Mouse (Mus musculus): ENCODE data around the gene Gimap3. TPM values are rescaled to one million over a fixed set of nuclear protein-coding genes. Genes with fewer than 3 reads are reported as not detected.

Gene Gimap3
- total RNA-seq, 2 experiments from 2014 or later: 2.9 to 8.5 TPM

DNA sequence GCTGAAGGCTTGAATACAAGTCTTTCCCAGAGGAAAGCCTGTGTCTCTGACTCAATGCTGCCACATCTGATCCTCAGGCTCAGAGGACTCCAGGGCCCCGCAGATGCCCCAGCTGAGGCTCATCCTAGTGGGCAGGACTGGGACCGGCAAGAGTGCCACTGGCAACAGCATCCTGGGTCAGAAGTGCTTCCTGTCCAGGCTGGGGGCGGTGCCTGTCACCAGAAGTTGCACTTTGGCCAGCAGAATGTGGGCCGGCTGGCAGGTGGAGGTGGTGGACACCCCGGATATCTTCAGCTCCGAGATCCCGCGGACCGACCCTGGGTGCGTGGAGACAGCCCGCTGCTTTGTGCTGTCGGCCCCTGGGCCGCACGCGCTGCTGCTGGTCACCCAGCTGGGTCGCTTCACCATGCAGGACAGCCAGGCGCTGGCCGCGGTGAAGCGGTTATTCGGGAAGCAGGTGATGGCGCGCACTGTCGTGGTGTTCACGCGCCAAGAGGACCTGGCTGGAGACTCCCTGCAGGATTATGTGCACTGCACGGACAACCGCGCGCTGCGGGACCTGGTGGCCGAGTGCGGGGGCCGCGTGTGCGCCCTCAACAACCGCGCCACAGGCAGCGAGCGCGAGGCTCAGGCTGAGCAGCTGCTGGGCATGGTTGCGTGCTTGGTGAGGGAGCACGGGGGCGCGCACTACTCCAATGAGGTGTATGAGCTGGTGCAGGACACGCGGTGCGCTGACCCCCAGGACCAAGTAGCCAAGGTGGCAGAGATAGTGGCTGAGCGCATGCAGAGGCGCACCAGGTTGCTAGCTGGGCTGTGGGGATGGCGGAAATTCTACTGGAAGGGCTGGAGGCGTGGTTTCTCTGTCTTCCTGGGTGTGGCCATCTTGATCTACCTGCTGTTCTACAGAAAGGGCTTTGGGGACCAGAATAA is 28.0 kb downstream of the Gimap3 start:
- peak; percentile 39 to 65 for DNase-seq

DNA sequence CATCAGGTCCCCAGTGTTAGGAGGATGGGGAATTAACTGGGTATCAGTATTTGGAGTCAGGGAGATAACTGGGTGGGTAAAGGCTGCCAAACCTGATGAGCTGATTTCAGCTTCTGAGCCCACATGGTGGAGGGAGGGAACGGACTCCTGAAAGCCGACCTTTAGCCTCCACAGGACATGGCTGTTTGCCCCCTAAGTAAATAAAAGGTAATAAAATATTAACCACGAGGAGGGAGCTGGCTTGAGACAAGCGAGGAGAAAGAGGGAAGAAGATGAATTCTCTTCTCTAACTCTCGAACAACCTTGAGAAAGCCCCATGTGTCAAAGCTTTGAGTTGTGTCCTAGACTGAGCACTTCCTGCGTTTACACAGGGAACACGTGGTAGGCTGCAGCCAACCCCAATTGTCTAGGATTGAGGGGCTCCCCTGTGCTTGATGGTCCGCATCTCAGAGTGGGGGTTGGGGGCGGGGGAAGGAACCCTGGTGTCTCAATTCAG is 28.9 kb downstream of the Gimap3 start:
- no peak for DNase-seq

DNA sequence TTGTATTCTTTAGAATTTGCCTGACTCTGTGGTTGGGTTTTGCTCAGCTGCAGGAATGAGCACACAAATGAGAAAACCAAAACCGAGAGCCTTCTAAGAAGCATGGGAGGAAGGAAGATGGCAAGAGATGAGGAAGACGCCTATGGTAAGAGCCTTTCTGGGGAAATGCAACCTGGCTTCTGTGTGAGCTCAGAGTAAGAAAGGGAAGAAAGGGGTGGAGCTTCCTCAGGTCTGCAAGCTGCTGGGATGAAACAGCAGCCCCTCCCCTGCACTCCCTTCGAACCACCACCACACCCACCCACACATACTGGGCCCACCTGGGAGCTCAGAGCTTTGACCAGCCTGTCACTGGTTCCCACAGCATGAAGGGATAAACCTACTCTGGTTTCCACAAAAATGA is 29.4 kb downstream of the Gimap3 start:
- DNase-seq: no peak

DNA sequence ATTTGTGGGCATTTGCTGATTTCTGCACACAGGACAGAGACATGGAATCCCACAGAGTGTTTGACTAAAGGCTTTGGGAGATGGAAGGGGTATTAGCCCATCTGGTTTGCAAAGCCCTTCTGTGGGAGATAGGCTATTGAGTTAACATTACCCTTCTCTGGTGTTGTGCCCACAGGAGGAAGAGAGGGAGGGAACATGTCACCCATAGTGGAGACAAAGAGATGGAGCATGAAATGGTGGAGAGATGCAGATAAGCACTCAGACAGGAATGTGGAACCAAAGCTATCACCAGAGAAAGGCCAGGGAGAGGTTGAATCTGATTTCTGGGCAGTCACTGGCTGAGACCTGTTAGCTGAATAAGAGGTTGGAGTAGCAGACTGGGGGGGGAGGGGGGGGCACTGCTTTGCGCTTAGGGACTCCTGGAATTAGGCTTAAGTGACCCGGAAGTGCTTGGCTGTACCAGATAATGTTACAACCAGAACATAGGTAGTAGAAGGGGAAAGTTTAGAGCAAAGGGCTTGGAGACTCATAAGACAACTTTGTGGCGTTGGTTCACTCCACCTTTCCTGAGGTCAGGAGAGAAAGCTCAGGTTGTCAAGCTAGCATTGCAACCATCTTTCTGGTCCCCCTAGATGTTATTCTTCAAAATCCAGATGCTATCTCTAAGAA is 30.0 kb downstream of the Gimap3 start:
- no peak for DNase-seq

DNA sequence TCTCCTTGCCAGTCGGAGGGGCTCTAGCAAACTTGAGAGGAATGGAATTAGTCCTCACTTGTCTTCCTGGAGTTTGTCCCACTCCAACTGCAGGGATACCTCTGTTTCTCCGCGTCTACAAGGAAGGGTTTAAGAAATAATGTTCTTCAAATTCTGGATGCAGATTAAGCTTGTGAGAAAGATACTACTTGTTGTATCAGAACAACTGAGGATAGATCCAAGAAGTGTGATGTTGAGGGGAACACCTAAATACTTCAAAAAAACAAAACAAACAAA is 30.9 kb downstream of the Gimap3 start:
- DNase-seq: no peak

DNA sequence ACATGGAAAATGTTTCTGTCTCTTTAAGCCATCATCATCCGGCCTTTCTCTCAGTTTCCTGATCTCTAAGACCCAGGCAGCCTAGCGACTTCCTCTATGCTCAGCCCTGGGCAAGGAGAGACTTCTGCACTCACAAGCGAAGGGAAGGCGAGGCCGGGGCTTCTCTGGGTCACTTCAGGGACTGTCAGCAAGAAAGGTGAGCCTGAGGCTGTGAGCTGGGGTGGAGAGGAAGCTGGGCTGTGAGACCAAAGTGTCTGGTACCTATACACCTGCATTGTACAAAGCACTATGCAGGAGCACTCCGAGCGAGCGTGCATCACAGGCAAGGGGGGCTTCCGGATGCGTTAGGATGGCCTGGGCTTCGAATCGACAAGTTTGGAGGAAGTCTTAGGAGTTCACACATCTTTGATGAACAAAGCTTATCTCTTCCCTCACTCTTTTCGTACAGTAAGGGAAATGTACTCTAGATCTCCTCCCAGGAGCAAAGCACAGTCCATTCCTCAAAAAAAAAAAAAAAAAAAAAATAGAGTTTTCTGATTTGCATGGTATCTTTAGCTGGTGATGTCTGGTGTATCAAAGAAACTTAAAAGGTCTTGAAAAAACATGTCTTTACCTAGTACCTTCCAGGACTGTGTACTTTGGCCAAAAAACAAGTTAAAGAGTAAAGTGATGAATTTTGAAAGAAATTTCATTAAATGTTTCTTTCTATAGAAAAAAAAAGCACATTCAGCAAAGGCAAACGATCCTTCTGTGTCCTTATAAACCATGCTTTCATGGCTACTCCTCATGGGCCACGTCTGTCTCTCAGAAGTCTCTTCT is 31.5 kb downstream of the Gimap3 start, which contains the start of gene Gimap1:
Gene Gimap1 (plus strand): TSS at position 94 of the 819 bp plus-strand sequence.
- peak; percentile 15 to 48 for DNase-seq

DNA sequence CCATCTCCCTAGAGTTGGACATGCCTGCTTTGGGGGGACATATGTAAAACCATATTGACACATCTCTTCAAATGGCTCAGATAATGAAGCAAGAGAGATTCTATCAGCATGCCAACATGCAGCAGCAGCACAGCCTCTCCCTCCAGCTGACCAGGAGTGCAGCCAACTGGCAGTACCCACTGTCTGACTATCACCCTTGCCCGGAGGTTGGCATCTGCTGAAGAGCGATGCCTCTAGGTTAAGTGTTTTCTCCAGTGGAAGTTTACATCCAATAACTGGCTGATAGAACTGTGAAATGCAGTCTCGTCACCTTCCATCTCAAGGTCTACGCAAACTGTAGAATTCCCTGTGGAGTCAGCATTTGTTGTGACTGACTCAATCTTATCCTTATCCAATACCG is 33.0 kb downstream of the Gimap3 start:
- DNase-seq: no peak

DNA sequence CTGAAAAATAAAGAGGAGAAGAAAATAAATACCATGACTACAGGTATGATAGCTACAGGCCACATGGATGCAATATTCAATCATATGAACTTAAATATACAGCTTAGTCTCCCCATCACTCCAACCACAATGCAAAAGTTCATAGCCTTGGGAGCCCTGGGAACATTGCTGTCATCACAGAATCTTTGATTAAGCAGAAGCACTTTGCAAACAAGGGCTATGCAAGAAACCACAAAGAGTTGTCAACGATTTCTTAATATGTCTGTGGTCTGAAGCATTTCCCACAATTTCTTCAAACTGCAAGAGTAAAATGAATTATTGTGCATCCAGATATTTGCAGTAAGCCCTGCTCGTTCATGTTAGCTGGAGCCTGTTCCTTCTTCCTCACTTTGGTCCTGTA is 33.6 kb downstream of the Gimap3 start:
- DNase-seq: no peak

DNA sequence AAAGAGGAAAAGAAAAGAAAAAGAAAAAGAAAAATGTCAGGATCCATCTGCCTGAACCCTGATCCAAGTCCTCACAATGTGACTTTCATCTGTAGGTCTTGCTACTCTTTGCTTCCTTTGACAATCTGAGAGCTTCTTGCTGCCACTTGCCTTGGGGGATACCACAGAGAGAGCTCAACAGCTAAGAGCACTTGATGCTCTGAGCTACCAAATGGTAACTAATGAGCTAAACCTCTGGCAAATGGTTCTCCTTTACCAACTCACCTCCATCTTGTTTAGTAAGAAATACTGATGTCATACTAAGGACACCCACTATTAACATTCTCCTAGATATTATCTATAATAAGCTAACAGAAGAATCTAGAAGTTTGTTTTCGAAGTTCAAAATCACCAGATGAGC is 37.0 kb downstream of the Gimap3 start:
- no peak for DNase-seq

DNA sequence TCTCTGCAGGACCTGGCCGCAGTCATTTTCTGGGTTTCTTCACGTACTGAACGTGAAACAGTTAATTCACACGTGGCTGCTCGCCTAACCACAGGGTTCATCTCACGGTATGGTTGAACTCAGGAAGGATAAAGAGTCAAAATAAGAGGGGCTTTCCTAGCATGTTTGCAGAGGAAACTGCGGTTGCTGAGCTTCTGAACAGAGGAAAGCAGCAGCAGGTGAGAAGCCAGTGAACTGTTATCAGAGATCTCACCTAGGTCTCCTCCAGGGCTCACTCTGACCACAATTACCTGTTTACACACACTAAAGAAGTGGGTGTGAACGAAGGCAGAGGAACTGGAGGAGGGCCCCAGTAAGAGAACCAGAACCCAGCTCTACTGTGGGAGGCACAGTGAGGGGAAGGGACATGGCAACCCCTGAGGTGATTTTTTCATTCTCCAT is 37.8 kb downstream of the Gimap3 start:
- no peak for DNase-seq

DNA sequence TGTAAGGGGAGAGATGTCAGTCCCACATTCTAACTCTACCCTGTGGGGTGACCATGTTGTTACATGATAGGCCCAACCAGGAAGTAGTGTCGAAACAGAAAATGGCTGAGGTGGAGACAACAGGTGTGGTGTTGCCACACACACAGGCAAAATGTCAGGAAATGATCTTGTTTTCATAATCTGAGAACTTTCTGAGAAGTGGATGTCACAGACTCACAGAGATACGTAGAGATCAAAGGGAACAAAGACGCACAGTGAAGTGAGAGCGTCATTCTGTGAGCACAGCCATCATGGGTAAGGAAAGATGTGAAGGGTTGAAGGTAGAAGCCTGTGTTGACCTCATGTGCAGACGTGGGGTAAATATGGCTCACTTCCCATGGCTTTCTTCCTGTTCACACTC is 42.9 kb downstream of the Gimap3 start:
- no peak for DNase-seq

DNA sequence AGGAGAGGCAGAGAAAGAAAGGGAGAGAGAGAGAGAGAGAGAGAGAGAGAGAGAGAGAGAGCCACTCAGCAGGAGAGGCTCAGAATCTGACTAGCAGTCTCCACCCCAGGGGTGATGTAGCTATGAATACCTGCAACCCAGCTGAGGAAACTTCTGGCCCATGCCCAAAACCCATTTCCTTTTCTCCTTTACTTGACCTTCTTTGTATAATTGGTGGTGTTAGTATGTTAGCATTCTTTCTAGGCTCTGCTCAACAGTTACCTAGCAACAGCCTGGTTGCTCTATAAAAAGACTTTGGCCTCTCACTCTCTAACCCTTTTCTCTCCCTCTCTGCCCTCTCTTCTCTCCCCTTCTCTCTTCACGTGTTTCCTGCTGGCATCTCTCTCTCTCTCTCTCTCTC is 45.2 kb downstream of the Gimap3 start:
- peak in 1 of 2 experiments; percentile 62 for DNase-seq

DNA sequence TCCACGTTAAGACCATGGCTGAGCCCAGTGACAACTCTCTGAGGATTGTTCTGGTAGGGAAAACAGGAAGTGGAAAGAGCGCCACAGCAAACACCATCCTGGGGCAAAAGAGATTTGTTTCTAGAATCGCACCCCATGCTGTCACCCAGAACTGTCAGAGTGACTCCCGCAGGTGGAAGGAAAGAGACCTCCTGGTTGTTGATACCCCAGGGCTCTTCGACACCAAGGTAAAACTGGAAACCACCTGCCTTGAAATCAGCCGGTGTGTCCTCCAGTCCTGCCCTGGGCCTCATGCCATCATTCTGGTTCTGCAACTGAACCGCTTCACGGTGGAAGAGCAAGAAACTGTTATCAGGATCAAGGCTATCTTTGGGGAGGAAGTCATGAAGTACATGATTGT is 47.2 kb downstream of the Gimap3 start:
- DNase-seq: no peak

DNA sequence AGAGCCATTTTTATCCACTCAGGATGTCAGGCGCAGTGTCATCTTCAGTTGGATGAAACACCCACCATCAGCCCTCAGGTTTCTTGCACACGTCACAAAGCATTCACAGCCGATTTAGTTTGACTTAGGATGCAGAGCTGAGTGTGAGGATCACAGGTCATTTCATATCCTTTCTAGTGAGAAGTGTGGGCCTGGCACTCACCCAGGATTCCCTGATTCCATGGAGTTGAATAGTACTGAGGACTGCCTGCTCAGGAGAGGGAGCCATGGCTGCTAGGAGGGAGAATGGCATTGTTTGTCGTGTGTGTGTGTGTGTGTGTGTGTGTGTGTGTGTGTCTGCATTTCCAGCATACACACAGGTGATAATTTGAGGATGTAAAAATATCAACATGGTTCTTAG is 50.3 kb downstream of the Gimap3 start:
- DNase-seq: no peak

DNA sequence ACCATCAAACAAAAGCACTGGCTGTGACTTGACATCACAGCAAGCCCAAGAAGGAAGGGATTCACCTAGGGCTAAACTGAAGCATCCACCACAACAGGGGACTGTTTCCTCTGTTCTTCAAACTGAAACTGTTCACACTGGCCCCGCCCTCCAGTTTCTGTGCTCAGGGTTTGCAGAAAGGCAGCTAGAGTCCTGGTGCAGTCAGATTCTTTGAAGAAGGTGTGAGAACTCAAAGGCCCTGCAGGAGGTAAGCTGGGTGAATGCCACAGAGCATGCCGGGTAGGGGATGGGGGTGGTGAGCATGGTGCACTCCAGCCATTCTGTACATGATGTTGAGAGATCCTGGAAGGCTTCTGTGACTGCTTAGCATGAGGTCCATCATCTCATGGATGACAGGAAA is 52.2 kb downstream of the Gimap3 start, which contains the start of the genes Gm28053 and Gimap7:
Gene Gm28053 (plus strand): TSS at position 153 of the 400 bp plus-strand sequence.
Gene Gimap7 (plus strand): TSS at position 167 of the 400 bp plus-strand sequence.
- no peak for DNase-seq

Other genes with a start within 250 kb of the Gimap3 start
- gene Atp6v0e2, start 233.2 kb downstream of the Gimap3 start, total RNA-seq (2021): 10 to 100 TPM; 61.8 to 63.3 TPM
- 10 to 100 TPM; 26.0 to 49.9 TPM for gene Lrrc61, start 216.1 kb downstream of the Gimap3 start, total RNA-seq (2021)
- 10 to 100 TPM; 52.7 to 77.5 TPM for gene Rarres2, start 198.1 kb downstream of the Gimap3 start, total RNA-seq (2021)
- gene Gm45021, start 181.2 kb downstream of the Gimap3 start, total RNA-seq (2021): not detected
- 10 to 100 TPM; 48.5 to 50.5 TPM for gene Repin1, start 177.0 kb downstream of the Gimap3 start, total RNA-seq (2021)
- gene Gm44965, start 176.9 kb downstream of the Gimap3 start, total RNA-seq (2021): not detected
- 1 to 10 TPM; 6.8 to 9.5 TPM for gene Zfp775, start 168.8 kb downstream of the Gimap3 start, total RNA-seq (2021)
- 1 to 10 TPM; 1.5 to 1.6 TPM for gene AI854703, start 144.1 kb downstream of the Gimap3 start, total RNA-seq (2021)
- 10 to 100 TPM in 1 of 2 experiments, 1 to 10 TPM in 1; 9.9 to 15.7 TPM for gene Gimap8, start 123.6 kb downstream of the Gimap3 start, total RNA-seq (2021)
- 1 to 10 TPM; 4.4 to 7.1 TPM for gene Gimap9, start 94.7 kb downstream of the Gimap3 start, total RNA-seq (2021)
- gene Gimap4, start 86.3 kb downstream of the Gimap3 start, total RNA-seq (2021): 10 to 100 TPM; 41.2 to 60.8 TPM
- 10 to 100 TPM; 55.3 to 73.5 TPM for gene Gimap6, start 62.6 kb downstream of the Gimap3 start, total RNA-seq (2021)
- gene Gm28053, start 52.2 kb downstream of the Gimap3 start, total RNA-seq (2021): 1 to 10 TPM; 2.9 to 3.3 TPM
- gene Gimap7, start 52.2 kb downstream of the Gimap3 start, total RNA-seq (2021): under 1 TPM in 1 of 2 experiments, not detected in 1; 0.53 TPM
- gene Gimap1, start 31.8 kb downstream of the Gimap3 start, total RNA-seq (2021): 10 to 100 TPM; 10.8 to 15.4 TPM
- gene Gimap5, start 24.7 kb downstream of the Gimap3 start, total RNA-seq (2021): 10 to 100 TPM; 13.3 to 18.2 TPM
- 100 to 1,000 TPM; 293 to 327 TPM for gene Tmem176a, start 70.1 kb upstream of the Gimap3 start, total RNA-seq (2021)
- gene Tmem176b, start 70.6 kb upstream of the Gimap3 start, total RNA-seq (2021): 100 to 1,000 TPM; 506 to 589 TPM
- gene Aoc1, start 102.0 kb upstream of the Gimap3 start, total RNA-seq (2021): not detected
- gene 1600015I10Rik, start 159.0 kb upstream of the Gimap3 start, total RNA-seq (2021): not detected
- not detected for gene Doxl2, start 204.1 kb upstream of the Gimap3 start, total RNA-seq (2021)
- gene Svs1, start 216.0 kb upstream of the Gimap3 start, total RNA-seq (2021): not detected